Mouse (Mus musculus): Measurements from ENCODE around the gene Sept7. TPM values are rescaled to one million over a fixed set of nuclear protein-coding genes. Genes with fewer than 3 reads are reported as not detected.

The Sept7 gene
- total and polyA plus RNA-seq, 3 experiments, result 77.9 to 288 (median 170) TPM

GRCm38 (mm10) chr9:25215411-25215810 lies 36.8 kb upstream of the Sept7 start:
- no peak for DNase-seq (ENCODE audit: extremely low read depth)
- Histone ChIP-seq H3K4me2 (ENCODE audit: insufficient read depth, low read depth, poor library complexity, severe bottlenecking) (no peak overlapping the region), H3K36me3 (replicated peaks in 1 of 2; ENCODE audit: control insufficient read depth in 1 of 2, insufficient read depth in 1 of 2, low read length in 1 of 2) (no peaks in the 10 kb centered on the region), H3K9ac (ENCODE audit: insufficient read depth, low read depth) (no peak overlapping the region), H3K79me2 (replicated peaks; ENCODE audit: control insufficient read depth, extremely low read depth, insufficient read depth, poor library complexity, severe bottlenecking) (no peaks in the 10 kb centered on the region), H3K27me3 (replicated peaks) (no peaks in the 10 kb centered on the region), H3K27ac (ENCODE audit: insufficient read depth, low read depth) (no peak overlapping the region), H3K4me3 (replicated peaks in 1 of 3; ENCODE audit: low read depth in 2 of 3, low read length in 2 of 3, poor library complexity in 1 of 3) (no peak overlapping the region), H3K9me3 (replicated peaks; ENCODE audit: low read length) (no peaks in the 10 kb centered on the region), H3K4me1 (ENCODE audit: control insufficient read depth in 1 of 2, insufficient read depth in 2 of 2) (no peaks in the 10 kb centered on the region)
- no peak for TF ChIP-seq CHD2 (IDR thresholded peaks at IDR 0.05; ENCODE audit: low read length)
- in situ Hi-C loops (cut with MboI; ENCODE audit: low pct_ligation_motif_present, low pct_unique_long_range_greater_than_20kb, low sequenced_read_pairs), result no loop called here
- dilution Hi-C loops (cut with MboI; ENCODE audit: extremely low pct_ligation_motif_present, extremely low pct_unique_long_range_greater_than_20kb, low sequenced_read_pairs), result no loop called here

GRCm38 (mm10) chr9:25216210-25216609 lies 36.0 kb upstream of the Sept7 start:
- H3K4me1 ChIP-seq (ENCODE audit: control insufficient read depth in 1 of 2, insufficient read depth in 2 of 2), result no peaks in the 10 kb centered on the region
- H3K27me3 ChIP-seq (replicated peaks), result no peaks in the 10 kb centered on the region
- no peaks in the 10 kb centered on the region for H3K79me2 ChIP-seq (replicated peaks; ENCODE audit: control insufficient read depth, extremely low read depth, insufficient read depth, poor library complexity, severe bottlenecking)
- no peaks in the 10 kb centered on the region for H3K9me3 ChIP-seq (replicated peaks; ENCODE audit: low read length)
- no peak for DNase-seq (ENCODE audit: extremely low read depth)
- dilution Hi-C loops (cut with MboI; ENCODE audit: extremely low pct_ligation_motif_present, extremely low pct_unique_long_range_greater_than_20kb, low sequenced_read_pairs), result no loop called here
- H3K36me3 ChIP-seq (replicated peaks in 1 of 2; ENCODE audit: control insufficient read depth in 1 of 2, insufficient read depth in 1 of 2, low read length in 1 of 2), result no peaks in the 10 kb centered on the region
- H3K27ac ChIP-seq (ENCODE audit: insufficient read depth, low read depth), result no peak overlapping the region
- in situ Hi-C loops (cut with MboI; ENCODE audit: low pct_ligation_motif_present, low pct_unique_long_range_greater_than_20kb, low sequenced_read_pairs), result no loop called here
- no peak overlapping the region for H3K9ac ChIP-seq (ENCODE audit: insufficient read depth, low read depth)
- no peak overlapping the region for H3K4me2 ChIP-seq (ENCODE audit: insufficient read depth, low read depth, poor library complexity, severe bottlenecking)
- TF ChIP-seq TBP (conservative IDR thresholded peaks at IDR 0.05; ENCODE audit: low read depth, low read length), result no peak
- no peak for TF ChIP-seq USF1 (IDR thresholded peaks at IDR 0.05; ENCODE audit: low read depth, low read length)
- TF ChIP-seq USF2 (conservative IDR thresholded peaks at IDR 0.05; ENCODE audit: low read depth, low read length), result no peak
- no peak for TF ChIP-seq MEF2A (IDR thresholded peaks at IDR 0.05; ENCODE audit: borderline replicate concordance, low read depth, low read length)
- no peak for TF ChIP-seq HCFC1 (IDR thresholded peaks at IDR 0.05; ENCODE audit: low read depth, low read length)
- no peak for TF ChIP-seq SMC3 (IDR thresholded peaks at IDR 0.05; ENCODE audit: low read depth, low read length)
- no peak for TF ChIP-seq EP300 (IDR thresholded peaks at IDR 0.05; ENCODE audit: low read length)
- TF ChIP-seq POLR2AphosphoS2 (IDR thresholded peaks at IDR 0.05; ENCODE audit: low read depth, low read length), result no peak
- no peak for TF ChIP-seq NELFE (IDR thresholded peaks at IDR 0.05; ENCODE audit: low read depth, low read length)
- TF ChIP-seq ETS1 (conservative IDR thresholded peaks at IDR 0.05; ENCODE audit: low read depth, low read length), result no peak
- H3K4me3 ChIP-seq (replicated peaks in 1 of 3; ENCODE audit: low read depth in 2 of 3, low read length in 2 of 3, poor library complexity in 1 of 3), result no peak overlapping the region

- no peak overlapping the region for H3K4me2 ChIP-seq (ENCODE audit: insufficient read depth, low read depth, poor library complexity, severe bottlenecking)
- no peaks in the 10 kb centered on the region for H3K27me3 ChIP-seq (replicated peaks)
- no peak overlapping the region for H3K27ac ChIP-seq (ENCODE audit: insufficient read depth, low read depth)
- no peaks in the 10 kb centered on the region for H3K36me3 ChIP-seq (replicated peaks in 1 of 2; ENCODE audit: control insufficient read depth in 1 of 2, insufficient read depth in 1 of 2, low read length in 1 of 2)
- in situ Hi-C loops (cut with MboI; ENCODE audit: low pct_ligation_motif_present, low pct_unique_long_range_greater_than_20kb, low sequenced_read_pairs), result no loop called here
- no peak for TF ChIP-seq PAX5 (IDR thresholded peaks at IDR 0.05; ENCODE audit: low read length)
- TF ChIP-seq MAZ (IDR thresholded peaks at IDR 0.05; ENCODE audit: low read depth, low read length), result no peak
- TF ChIP-seq SIN3A (IDR thresholded peaks at IDR 0.05; ENCODE audit: low read length), result no peak
- TF ChIP-seq MAFK (IDR thresholded peaks at IDR 0.05; ENCODE audit: insufficient replicate concordance, low read length), result no peak
- no peak for TF ChIP-seq USF2 (conservative IDR thresholded peaks at IDR 0.05; ENCODE audit: low read depth, low read length)
- TF ChIP-seq MEF2A (IDR thresholded peaks at IDR 0.05; ENCODE audit: borderline replicate concordance, low read depth, low read length), result no peak
- no peak for TF ChIP-seq SMC3 (IDR thresholded peaks at IDR 0.05; ENCODE audit: low read depth, low read length)
- TF ChIP-seq RAD21 (IDR thresholded peaks at IDR 0.05; ENCODE audit: low read depth, low read length), result no peak
- no peak for TF ChIP-seq E2F4 (IDR thresholded peaks at IDR 0.05; ENCODE audit: insufficient replicate concordance, low read depth, low read length)
- no peak for TF ChIP-seq USF1 (IDR thresholded peaks at IDR 0.05; ENCODE audit: low read depth, low read length)
- TF ChIP-seq JUND (conservative IDR thresholded peaks at IDR 0.05; ENCODE audit: low read depth, low read length), result no peak
- TF ChIP-seq NELFE (IDR thresholded peaks at IDR 0.05; ENCODE audit: low read depth, low read length), result no peak
- no peak for TF ChIP-seq GABPA (IDR thresholded peaks at IDR 0.05; ENCODE audit: insufficient replicate concordance, low read depth, low read length)
- TF ChIP-seq RCOR1 (conservative IDR thresholded peaks at IDR 0.05; ENCODE audit: low read depth, low read length), result no peak
- H3K4me3 ChIP-seq (replicated peaks in 1 of 3; ENCODE audit: low read depth in 2 of 3, low read length in 2 of 3, poor library complexity in 1 of 3), result no peak overlapping the region
- no peak for DNase-seq (ENCODE audit: extremely low read depth)
- H3K4me1 ChIP-seq (ENCODE audit: control insufficient read depth in 1 of 2, insufficient read depth in 2 of 2), result no peaks in the 10 kb centered on the region
- no peaks in the 10 kb centered on the region for H3K79me2 ChIP-seq (replicated peaks; ENCODE audit: control insufficient read depth, extremely low read depth, insufficient read depth, poor library complexity, severe bottlenecking)
- no peaks in the 10 kb centered on the region for H3K9me3 ChIP-seq (replicated peaks; ENCODE audit: low read length)
- no peak overlapping the region for H3K9ac ChIP-seq (ENCODE audit: insufficient read depth, low read depth)
- dilution Hi-C loops (cut with MboI; ENCODE audit: extremely low pct_ligation_motif_present, extremely low pct_unique_long_range_greater_than_20kb, low sequenced_read_pairs), result no loop called here
Measured at GRCm38 (mm10) chr9:25218954-25219353, 33.3 kb upstream of the Sept7 start.
